Mouse (Mus musculus): ENCODE results near the gene Flt4. TPM values are rescaled to one million over a fixed set of nuclear protein-coding genes. Genes with fewer than 3 reads are reported as not detected.

Gene Flt4
- polyA plus RNA-seq (2017; shearing (Covaris generic)) = not detected

DNA sequence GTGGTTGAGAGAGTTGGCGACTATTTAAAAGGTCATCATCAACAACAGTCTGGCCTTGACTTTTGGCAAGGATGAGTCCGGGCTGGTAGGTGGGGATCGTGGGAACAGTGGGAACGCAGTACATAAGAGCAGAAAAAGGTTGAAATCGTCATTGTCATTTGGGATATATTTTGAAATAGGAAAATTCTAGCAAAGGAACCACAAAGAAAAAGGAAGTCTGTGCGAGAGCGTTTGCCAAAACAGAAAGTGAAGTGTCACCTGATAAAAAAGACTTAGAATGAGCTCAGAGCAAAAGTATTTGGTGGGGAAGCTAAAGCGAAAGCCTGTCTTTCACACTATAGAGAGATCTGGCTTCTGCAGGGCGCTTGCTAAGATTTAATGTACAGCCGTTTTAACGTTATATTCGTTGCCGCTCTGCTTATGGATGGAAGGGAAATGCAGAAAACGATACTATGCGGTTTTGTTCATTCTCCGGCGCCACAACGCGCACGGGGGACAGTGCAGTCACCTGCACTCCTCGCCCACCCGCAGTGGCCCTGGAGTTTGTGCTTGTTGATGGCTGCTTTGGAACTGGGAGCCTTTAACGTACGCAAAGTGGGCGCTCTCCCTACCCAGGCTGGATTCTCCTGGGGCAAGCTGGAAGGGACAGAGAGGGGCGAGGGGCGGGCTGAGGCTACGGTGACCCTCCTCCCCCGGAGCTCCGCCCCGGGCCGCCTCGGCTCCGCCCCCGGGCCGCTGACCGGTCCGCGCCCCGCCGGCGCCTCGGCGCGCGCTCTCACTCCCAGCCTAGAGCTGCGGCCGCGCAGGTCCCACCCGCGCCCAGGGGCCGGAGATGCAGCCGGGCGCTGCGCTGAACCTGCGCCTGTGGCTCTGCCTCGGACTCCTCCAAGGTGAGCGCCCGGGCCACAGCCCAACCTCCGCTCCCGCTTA, at the start of gene Flt4:
Flt4 (plus strand) TSS at position 326 of the 930 bp plus-strand sequence.

GRCm38 (mm10) chr11:49663310-49663709, 54.2 kb downstream of the Flt4 start, which contains the start of gene Scgb3a1:
Gene Scgb3a1 (plus strand): TSS chr11:49663610.

Other genes with a start within 250 kb of the Flt4 start
- not detected for gene Olfr1389, start 186.2 kb upstream of the Flt4 start, polyA plus RNA-seq (2017; shearing (Covaris generic))
- gene Olfr1388, start 172.6 kb upstream of the Flt4 start, polyA plus RNA-seq (2017; shearing (Covaris generic)) = not detected
- not detected for gene Olfr1387, start 153.9 kb upstream of the Flt4 start, polyA plus RNA-seq (2017; shearing (Covaris generic))
- gene Olfr1386, start 144.2 kb upstream of the Flt4 start, polyA plus RNA-seq (2017; shearing (Covaris generic)) = not detected
- gene Olfr1385, start 120.2 kb upstream of the Flt4 start, polyA plus RNA-seq (2017; shearing (Covaris generic)) = not detected
- gene Olfr1384, start 102.5 kb upstream of the Flt4 start, polyA plus RNA-seq (2017; shearing (Covaris generic)) = not detected
- gene Olfr1383, start 89.6 kb upstream of the Flt4 start, polyA plus RNA-seq (2017; shearing (Covaris generic)) = not detected
- gene Olfr1382, start 81.0 kb upstream of the Flt4 start, polyA plus RNA-seq (2017; shearing (Covaris generic)) = not detected
- gene Olfr1381, start 65.8 kb upstream of the Flt4 start, polyA plus RNA-seq (2017; shearing (Covaris generic)) = not detected
- gene Olfr1380, start 52.4 kb upstream of the Flt4 start, polyA plus RNA-seq (2017; shearing (Covaris generic)) = not detected
- gene Scgb3a1, start 54.3 kb downstream of the Flt4 start, polyA plus RNA-seq (2017; shearing (Covaris generic)) = not detected
- gene Cnot6, start 103.5 kb downstream of the Flt4 start, polyA plus RNA-seq (2017; shearing (Covaris generic)) = 12.1 TPM
- gene Gfpt2, start 184.9 kb downstream of the Flt4 start, polyA plus RNA-seq (2017; shearing (Covaris generic)) = 1.5 TPM
- 19.6 TPM for gene Mapk9, start 237.5 kb downstream of the Flt4 start, polyA plus RNA-seq (2017; shearing (Covaris generic))